Mouse (Mus musculus) neural tube, embryonic 15.5 days (tissue): ENCODE data around the gene Itpk1. TPM values are rescaled to one million over a fixed set of nuclear protein-coding genes. Genes with fewer than 3 reads are reported as not detected.

ENCODE experiments used
- ATAC-seq: fragments of 200-750 bp; cut with Nextera tagmentation; 2 replicates; pipeline ENCODE4 v1.8.0; 2017; ENCODE audit warnings: mild to moderate bottlenecking, moderate TSS enrichment, moderate library complexity; ENCODE audit not compliant: low FRiP score
- H3K27ac ChIP-seq: fragments of 300-500 bp; sonication (generic); replicated peaks from 2 replicates; pipeline ENCODE4 v1.5.1; 2015; ENCODE audit warnings: mild to moderate bottlenecking, inconsistent platforms
- H3K27me3 ChIP-seq: fragments of 300-500 bp; sonication (generic); replicated peaks from 2 replicates; pipeline ENCODE4 v1.6.1; 2015; ENCODE audit warnings: inconsistent platforms
- H3K36me3 ChIP-seq: fragments of 300-500 bp; sonication (generic); 2 replicates; pipeline ENCODE4 v1.6.1; 2015; ENCODE audit warnings: inconsistent platforms
- H3K4me1 ChIP-seq: fragments of 300-500 bp; sonication (generic); 2 replicates; pipeline ENCODE4 v1.6.1; 2015; ENCODE audit warnings: inconsistent platforms
- H3K4me2 ChIP-seq: fragments of 300-500 bp; sonication (generic); 2 replicates; pipeline ENCODE4 v1.6.1; 2015; ENCODE audit warnings: inconsistent platforms, mild to moderate bottlenecking, moderate library complexity
- H3K4me3 ChIP-seq: fragments of 300-500 bp; sonication (generic); replicated peaks from 2 replicates; pipeline ENCODE4 v1.5.1; 2015; ENCODE audit warnings: mild to moderate bottlenecking, inconsistent platforms
- H3K9ac ChIP-seq: fragments of 300-500 bp; sonication (generic); replicated peaks from 2 replicates; pipeline ENCODE4 v1.6.1; 2015; ENCODE audit warnings: mild to moderate bottlenecking, inconsistent platforms
- H3K9me3 ChIP-seq: fragments of 300-500 bp; sonication (generic); replicated peaks from 2 replicates; pipeline ENCODE4 v1.6.1; 2016; ENCODE audit warnings: inconsistent platforms
- WGBS: fragments of 180-500 bp; shearing (Covaris S2); methylation state at CpG from one replicate; pipeline ENCODE4 v1.1.7; 2015; ENCODE audit warnings: mixed read lengths; 5-methylcytosine and 5-hydroxymethylcytosine counted together
- polyA plus RNA-seq: library from polyadenylated mRNA; unstranded; fragments of >200 nt; fragmentation: Nextera tagmentation; extraction: Ambion mirVana; gene quantifications from 2 replicates; pipeline ENCODE4 v1.2.1, GENCODE M21; 2015

The Itpk1 gene
- polyA plus RNA-seq, result 42.7 TPM in 2 replicates

GRCm38 (mm10) chr12:102704457-102705198 lies at the start of gene Itpk1:
Gene Itpk1 (minus strand): TSS chr12:102704930.
- H3K9ac ChIP-seq, result peak within 1 kb of the TSS; percentile 79
- no peaks in the 10 kb centered on the region for H3K36me3 ChIP-seq
- ATAC-seq, result peak; percentile 84
- peak within 1 kb of the TSS; percentile 94 for H3K27ac ChIP-seq
- H3K27me3 ChIP-seq, result no peaks in the 10 kb centered on the region
- peaks cover 54% of the 10 kb centered on the region for H3K4me1 ChIP-seq
- H3K4me3 ChIP-seq, result peak within 1 kb of the TSS; percentile 79
- WGBS, result under 1% methylated on average over 80 of the region's 105 CpGs
- no peaks in the 10 kb centered on the region for H3K9me3 ChIP-seq
- H3K4me2 ChIP-seq, result peak within 1 kb of the TSS; percentile 81

GRCm38 (mm10) chr12:102748256-102748655 lies 43.5 kb upstream of the Itpk1 start:
- WGBS, result 92% methylated on average over 3 of the region's 3 CpGs
- peaks cover 14% of the 10 kb centered on the region; the same call in 1 of the 2 replicates for H3K36me3 ChIP-seq
- H3K4me1 ChIP-seq, result peaks cover 13% of the 10 kb centered on the region
- ATAC-seq, result no peak
- no peak overlapping the region for H3K4me3 ChIP-seq
- no peak overlapping the region for H3K27ac ChIP-seq
- H3K9me3 ChIP-seq, result no peaks in the 10 kb centered on the region
- H3K27me3 ChIP-seq, result no peaks in the 10 kb centered on the region
- H3K4me2 ChIP-seq, result no peak overlapping the region
- no peak overlapping the region for H3K9ac ChIP-seq

GRCm38 (mm10) chr12:102744839-102745238 lies 40.1 kb upstream of the Itpk1 start:
- Histone ChIP-seq H3K9ac (0 out of 2 replicates have a peak overlapping the region, but pooled peaks have one; percentile 91), H3K4me3 (no peak overlapping the region), H3K27ac (no peak overlapping the region), H3K9me3 (no peaks in the 10 kb centered on the region), H3K4me1 (peaks cover 28% of the 10 kb centered on the region), H3K4me2 (peak overlapping the region; percentile 86), H3K27me3 (no peaks in the 10 kb centered on the region), H3K36me3 (peaks cover 14% of the 10 kb centered on the region; the same call in 1 of the 2 replicates)
- 59% methylated on average over 6 of the region's 6 CpGs for WGBS
- ATAC-seq, result no peak

- peak within 1 kb of the TSS; percentile 82 for H3K4me3 ChIP-seq
- H3K27ac ChIP-seq, result peak within 1 kb of the TSS; percentile 97
- peak within 1 kb of the TSS; percentile 91 for H3K9ac ChIP-seq
- no peaks in the 10 kb centered on the region for H3K27me3 ChIP-seq
- H3K4me1 ChIP-seq, result peaks cover 28% of the 10 kb centered on the region
- H3K36me3 ChIP-seq, result peaks cover 11% of the 10 kb centered on the region; the same call in 1 of the 2 replicates
- H3K4me2 ChIP-seq, result peak within 1 kb of the TSS; percentile 86
- WGBS, result under 1% methylated on average over 61 of the region's 63 CpGs
- ATAC-seq, result peak; percentile 98
- no peaks in the 10 kb centered on the region for H3K9me3 ChIP-seq
Observed at GRCm38 (mm10) chr12:102743589-102744574, 39.2 kb upstream of the Itpk1 start, which contains the start of the genes Moap1 and Tmem251. Gene Moap1 (minus strand): TSS chr12:102743661. Gene Tmem251 (plus strand): TSS chr12:102743762.

- Histone ChIP-seq H3K4me1 (peaks cover 28% of the 10 kb centered on the region), H3K36me3 (peaks cover 5% of the 10 kb centered on the region; the same call in 1 of the 2 replicates), H3K9me3 (no peaks in the 10 kb centered on the region), H3K4me3 (peak overlapping the region; percentile 82), H3K9ac (peak overlapping the region; percentile 91), H3K4me2 (peak overlapping the region; percentile 86), H3K27ac (peak overlapping the region; percentile 97), H3K27me3 (no peaks in the 10 kb centered on the region)
- WGBS, result under 1% methylated on average over 33 of the region's 33 CpGs
- peak; percentile 79 for ATAC-seq
Observed at GRCm38 (mm10) chr12:102743036-102743588, 38.4 kb upstream of the Itpk1 start.

GRCm38 (mm10) chr12:102742056-102742455 lies 37.3 kb upstream of the Itpk1 start:
- WGBS, result 90% methylated on average over 7 of the region's 7 CpGs
- H3K4me3 ChIP-seq, result peak overlapping the region; percentile 82; the same call in 1 of the 2 replicates

GRCm38 (mm10) chr12:102740285-102740684 lies 35.6 kb upstream of the Itpk1 start:
- ATAC-seq, result no peak
- Histone ChIP-seq H3K9me3 (no peaks in the 10 kb centered on the region), H3K27ac (no peak overlapping the region), H3K9ac (no peak overlapping the region), H3K36me3 (no peaks in the 10 kb centered on the region), H3K4me2 (no peak overlapping the region), H3K4me1 (peaks cover 26% of the 10 kb centered on the region), H3K4me3 (no peak overlapping the region), H3K27me3 (no peaks in the 10 kb centered on the region)
- WGBS, result 72% methylated on average over 3 of the region's 3 CpGs

More at GRCm38 (mm10) chr12:102742056-102742455, 37.3 kb upstream of the Itpk1 start:
- Histone ChIP-seq H3K27me3 (no peaks in the 10 kb centered on the region), H3K9me3 (no peaks in the 10 kb centered on the region), H3K36me3 (peaks cover 3% of the 10 kb centered on the region; the same call in 1 of the 2 replicates), H3K9ac (peak overlapping the region; percentile 91; the same call in 1 of the 2 replicates), H3K4me2 (peak overlapping the region; percentile 86), H3K27ac (no peak overlapping the region), H3K4me1 (peaks cover 28% of the 10 kb centered on the region)
- ATAC-seq, result no peak

GRCm38 (mm10) chr12:102739096-102739495 lies 34.4 kb upstream of the Itpk1 start:
- H3K36me3 ChIP-seq, result no peaks in the 10 kb centered on the region
- no peaks in the 10 kb centered on the region for H3K27me3 ChIP-seq
- peaks cover 17% of the 10 kb centered on the region for H3K4me1 ChIP-seq
- H3K4me2 ChIP-seq, result no peak overlapping the region
- WGBS, result 87% methylated on average over 5 of the region's 5 CpGs
- no peak for ATAC-seq
- no peak overlapping the region for H3K4me3 ChIP-seq
- H3K27ac ChIP-seq, result no peak overlapping the region
- no peaks in the 10 kb centered on the region for H3K9me3 ChIP-seq
- H3K9ac ChIP-seq, result no peak overlapping the region

GRCm38 (mm10) chr12:102733381-102733780 lies 28.7 kb upstream of the Itpk1 start:
- Histone ChIP-seq H3K27ac (no peak overlapping the region), H3K9me3 (no peaks in the 10 kb centered on the region), H3K9ac (no peak overlapping the region), H3K27me3 (no peaks in the 10 kb centered on the region), H3K4me1 (peaks cover 24% of the 10 kb centered on the region), H3K4me2 (no peak overlapping the region), H3K36me3 (no peaks in the 10 kb centered on the region), H3K4me3 (no peak overlapping the region)
- no peak for ATAC-seq
- 11% methylated on average over 4 of the region's 5 CpGs for WGBS

GRCm38 (mm10) chr12:102730798-102731619 lies 26.3 kb upstream of the Itpk1 start:
- Histone ChIP-seq H3K27ac (peak overlapping the region; percentile 90), H3K4me1 (peaks cover 24% of the 10 kb centered on the region), H3K27me3 (no peaks in the 10 kb centered on the region), H3K4me3 (peak overlapping the region; percentile 20), H3K4me2 (peak overlapping the region; percentile 57), H3K9ac (peak overlapping the region; percentile 18; the same call in 1 of the 2 replicates), H3K36me3 (no peaks in the 10 kb centered on the region), H3K9me3 (no peaks in the 10 kb centered on the region)
- ATAC-seq, result peak; percentile 69
- 7% methylated on average over 16 of the region's 16 CpGs for WGBS
